Mouse (Mus musculus): ENCODE data around the gene Tfe3.
"Not testable (repeated sequence)": the region's sequence is repeated elsewhere in the genome, so short reads cannot be mapped to it uniquely, and the experiment has no call there.

The Tfe3 gene

DNA sequence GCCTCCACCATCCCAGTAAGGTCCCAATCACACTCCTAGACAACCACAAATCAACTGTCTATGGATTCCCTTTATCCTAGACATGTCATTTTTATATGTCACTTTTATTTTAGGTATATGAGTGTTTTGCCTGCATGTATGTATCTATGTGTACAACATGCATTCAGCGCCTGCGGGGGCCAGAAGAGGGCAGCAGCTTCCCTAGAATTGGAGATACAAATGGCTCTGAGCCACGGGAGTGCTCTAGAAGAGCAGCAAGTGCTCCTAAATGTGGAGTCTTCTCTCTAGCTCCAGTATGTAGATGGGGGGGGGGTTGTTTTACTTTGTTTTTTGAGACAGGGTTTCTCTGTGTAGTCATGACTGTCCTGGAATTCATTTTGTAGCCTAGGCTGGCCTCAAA, 8.7 kb upstream of the Tfe3 start:
- DNase-seq, result not testable (repeated sequence)

DNA sequence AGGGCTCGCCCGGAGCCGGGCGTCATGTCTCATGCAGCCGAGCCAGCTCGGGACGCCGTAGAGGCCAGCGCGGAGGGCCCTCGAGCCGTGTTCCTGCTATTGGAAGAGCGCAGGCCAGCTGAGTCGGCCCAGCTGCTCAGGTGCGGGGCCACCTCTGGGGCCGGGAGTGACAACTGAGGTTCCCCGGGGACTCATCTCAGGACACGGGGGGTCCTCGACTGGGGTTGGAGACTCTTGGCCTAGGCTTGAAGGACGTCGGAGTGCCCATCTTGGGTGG, 499 bp downstream of the Tfe3 start:
- DNase-seq, result no peak

GRCm38 (mm10) chrX:7763631-7764393, 1.5 kb downstream of the Tfe3 start:
- no peak for DNase-seq

- DNase-seq, result no peak
These were observed 2.4 kb downstream of the Tfe3 start for GRCm38 (mm10) chrX:7764657-7765280.

DNA sequence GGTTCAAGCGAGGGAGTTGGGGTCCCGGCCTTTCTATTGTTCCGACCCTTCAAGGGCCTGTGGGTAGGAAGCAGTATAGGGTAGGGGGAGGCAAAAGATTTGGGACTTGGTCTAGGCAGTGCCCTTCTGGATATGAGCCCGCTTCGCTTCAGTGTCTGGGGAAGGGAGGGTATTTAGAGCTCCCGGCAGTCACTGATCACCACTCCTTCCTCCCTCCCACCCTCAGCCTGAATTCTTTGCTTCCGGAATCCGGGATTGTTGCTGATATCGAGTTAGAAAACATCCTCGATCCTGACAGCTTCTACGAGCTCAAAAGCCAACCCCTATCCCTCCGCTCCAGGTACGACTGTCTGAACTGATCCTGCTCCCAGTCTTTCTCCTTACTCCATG, 2.9 kb downstream of the Tfe3 start:
- DNase-seq, result no peak

DNA sequence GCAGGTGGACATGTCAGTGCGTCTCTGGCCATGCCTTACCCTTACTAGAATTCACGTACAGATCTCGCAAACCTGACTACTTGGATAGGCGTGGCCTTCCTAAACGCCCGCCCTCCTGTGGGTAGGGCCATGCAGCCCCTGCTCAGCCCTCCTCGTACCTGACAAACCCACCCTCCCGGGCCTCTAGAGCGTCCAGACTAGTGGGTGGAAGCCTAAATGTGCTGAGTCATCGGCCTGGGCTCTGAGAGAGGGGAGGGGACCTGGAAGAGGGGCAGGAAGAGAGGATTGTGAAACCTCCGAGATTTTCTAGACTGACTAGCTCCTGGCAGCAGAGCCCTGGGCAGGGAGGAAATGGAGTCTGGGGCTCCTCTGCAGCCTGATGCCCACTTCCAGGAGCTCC, 3.4 kb downstream of the Tfe3 start:
- peak; percentile 24 for DNase-seq

DNA sequence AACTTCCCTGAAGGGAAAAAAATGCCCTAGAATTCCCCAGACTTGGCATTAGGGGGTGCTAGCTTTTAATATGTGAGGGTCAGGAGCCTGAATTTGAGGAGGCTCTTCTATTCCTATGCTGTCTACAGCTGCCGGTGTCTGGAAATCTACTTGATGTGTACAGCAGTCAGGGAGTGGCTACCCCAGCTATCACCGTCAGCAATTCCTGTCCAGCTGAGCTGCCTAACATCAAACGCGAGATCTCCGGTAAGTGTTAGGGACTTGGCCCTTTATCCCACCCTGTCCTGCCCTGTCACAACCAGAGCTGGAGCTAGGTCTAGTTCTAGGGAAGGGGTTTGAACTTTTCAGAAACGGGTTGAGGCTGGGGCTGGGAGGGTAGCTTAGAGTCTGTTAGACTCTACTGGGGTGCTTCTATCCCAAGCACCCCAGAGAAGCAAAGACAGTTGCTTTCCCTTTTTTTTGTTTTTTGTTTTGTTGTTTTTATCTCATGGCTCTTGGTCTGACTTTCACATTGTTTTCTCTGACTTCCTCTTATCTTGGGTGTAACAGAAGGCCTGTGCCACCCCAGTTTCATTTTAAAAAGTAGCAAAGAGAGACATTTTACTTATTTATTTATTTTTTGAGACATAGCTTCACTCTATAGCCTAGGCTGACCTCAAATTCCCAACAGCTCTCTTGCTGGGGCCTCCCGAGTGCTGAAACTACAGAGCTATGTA, 7.1 kb downstream of the Tfe3 start:
- no peak for DNase-seq

DNA sequence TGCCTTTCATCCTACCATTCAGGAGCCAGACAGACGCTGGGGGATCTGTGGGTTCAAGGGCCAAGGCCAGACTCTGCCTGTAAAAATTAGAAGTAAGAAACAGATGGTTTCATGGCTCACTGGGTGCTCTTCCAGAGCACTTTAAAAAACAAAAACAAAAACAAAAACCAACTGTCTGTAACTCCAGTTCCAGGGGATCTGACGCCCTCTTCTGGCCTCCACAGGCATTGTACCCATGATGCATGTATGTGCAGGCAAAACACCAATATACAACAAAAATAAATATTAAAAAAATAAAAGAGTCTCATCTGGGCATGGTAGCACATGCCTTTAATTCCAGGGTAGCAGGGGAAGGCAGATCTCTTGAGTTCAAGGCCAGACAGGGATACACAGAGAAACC, 10.4 kb downstream of the Tfe3 start:
- DNase-seq, result peak; percentile 43

- DNase-seq, result no peak
These were observed 13.3 kb downstream of the Tfe3 start for GRCm38 (mm10) chrX:7775501-7776205.

DNA sequence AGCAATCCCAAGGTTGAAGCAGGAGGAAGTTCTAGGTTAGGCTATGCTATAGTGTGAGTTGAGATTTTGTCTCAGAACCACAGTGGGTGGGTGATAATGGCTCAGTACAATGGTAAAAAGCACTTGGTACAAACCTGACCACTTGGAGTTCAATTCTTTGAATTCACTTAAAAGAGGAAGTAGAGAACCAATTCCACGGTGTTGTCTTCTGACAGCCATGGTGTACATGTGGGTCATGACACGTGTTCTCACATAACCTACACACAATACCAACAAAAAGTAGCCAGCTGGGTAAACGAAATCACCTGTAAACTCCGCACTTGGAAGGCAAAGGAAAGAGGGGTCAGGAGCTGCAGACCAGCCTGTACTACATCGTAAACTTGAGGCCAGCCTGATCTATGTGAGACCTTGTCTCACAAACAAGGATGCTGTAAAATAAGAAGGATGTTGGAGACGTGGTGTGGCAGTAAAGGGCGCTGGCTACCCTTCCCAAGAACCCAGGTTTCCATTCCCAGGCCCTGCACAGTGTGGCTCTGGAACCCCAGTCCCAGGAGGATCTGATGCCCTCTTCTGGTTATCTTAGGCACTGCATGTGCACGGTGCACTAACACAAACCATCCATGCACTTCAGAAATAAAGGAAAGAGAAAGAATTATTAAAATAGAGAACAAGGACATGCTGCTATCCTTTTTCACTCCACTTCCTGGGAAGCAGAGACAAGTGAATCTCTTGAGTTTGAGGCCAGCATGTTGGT, 14.1 kb downstream of the Tfe3 start:
- peak; percentile 68 for DNase-seq

- no peak for DNase-seq
These were observed 16.3 kb downstream of the Tfe3 start for GRCm38 (mm10) chrX:7778450-7779244.

DNA sequence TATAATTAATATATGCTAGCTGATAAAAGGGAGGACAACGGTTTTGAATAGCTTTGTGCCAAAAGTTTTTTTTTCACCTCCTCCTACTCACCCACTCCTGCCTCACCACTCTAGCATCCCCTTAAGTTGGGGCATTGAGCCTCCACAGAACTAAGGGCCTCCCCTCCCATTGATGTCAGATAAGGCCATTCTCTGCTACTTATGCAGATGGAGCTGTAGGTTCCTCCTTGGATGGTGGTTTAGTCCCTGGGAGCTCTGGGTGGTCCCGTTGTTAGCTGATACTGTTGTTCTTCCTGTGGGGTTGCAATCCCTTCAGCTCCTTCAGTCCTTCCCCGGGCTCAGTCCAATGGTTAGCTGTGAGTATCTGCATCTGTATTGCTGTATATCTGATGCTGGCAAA, 16.9 kb downstream of the Tfe3 start:
- DNase-seq, result no peak

GRCm38 (mm10) chrX:7782603-7783092, 20.3 kb downstream of the Tfe3 start:
- DNase-seq, result no peak

- DNase-seq, result peak; percentile 84
These were observed 27.3 kb downstream of the Tfe3 start, which contains the start of gene Gripap1 for GRCm38 (mm10) chrX:7789542-7790136. Gene Gripap1 (plus strand): TSS chrX:7789765.

DNA sequence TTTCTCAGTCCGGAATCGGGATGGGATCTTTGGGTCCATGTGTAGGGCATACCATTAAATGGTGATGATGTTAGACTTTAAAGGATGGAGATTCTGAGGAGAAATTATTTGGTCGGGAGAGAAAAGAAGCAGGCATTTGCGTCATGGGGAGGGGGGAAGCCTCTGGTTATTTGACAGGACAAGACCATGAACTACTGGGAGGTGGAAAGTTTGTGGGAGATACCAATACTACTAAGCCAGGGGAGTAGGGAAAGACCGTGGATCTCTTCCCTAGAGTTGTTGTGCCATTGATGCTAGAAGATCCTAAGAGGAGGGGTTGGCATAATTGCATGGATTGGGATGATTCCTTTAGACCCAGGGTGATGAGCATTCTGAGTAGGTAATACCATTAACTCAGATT, 27.9 kb downstream of the Tfe3 start:
- peak; percentile 45 for DNase-seq

GRCm38 (mm10) chrX:7793361-7793760, 31.0 kb downstream of the Tfe3 start:
- DNase-seq, result peak; percentile 22

GRCm38 (mm10) chrX:7795016-7795415, 32.7 kb downstream of the Tfe3 start:
- no peak for DNase-seq

DNA sequence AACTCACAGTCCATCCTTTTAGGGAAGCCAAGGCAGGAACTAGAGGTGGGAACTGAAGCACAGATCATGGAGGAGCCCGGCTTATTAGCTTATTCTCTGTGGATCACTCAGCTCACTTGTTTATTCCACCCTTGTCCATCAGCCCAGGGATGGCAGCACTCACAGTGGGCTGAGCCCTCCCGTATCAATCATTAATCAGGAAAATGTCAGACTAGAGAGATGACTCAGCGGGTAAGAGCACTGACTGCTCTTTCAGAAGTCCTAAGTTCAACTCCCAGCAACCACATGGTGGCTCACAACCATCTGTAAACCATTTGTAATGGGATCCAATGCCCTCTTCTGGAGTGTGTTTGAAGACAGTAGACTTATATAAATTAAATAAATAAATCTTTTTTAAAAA, 35.0 kb downstream of the Tfe3 start:
- DNase-seq, result no peak

DNA sequence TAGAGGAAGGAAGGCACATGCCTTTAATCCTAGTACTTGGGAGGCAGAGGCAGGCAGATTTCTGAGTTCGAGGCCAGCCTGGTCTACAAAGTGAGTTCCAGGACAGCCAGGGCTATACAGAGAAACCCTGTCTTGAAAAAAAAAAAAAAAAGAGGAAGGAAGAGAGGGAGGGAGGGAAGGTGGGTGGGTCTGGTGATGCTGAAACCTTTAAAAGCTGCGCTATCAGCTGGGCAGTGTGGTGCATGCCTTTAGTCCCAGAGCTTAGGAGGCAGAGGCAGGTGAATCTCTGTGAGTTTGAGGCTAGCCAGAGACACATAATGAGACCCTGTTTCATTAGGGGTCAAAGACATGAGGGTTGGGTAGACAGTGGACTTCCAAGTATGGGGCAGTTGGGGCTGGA, 39.8 kb downstream of the Tfe3 start:
- not testable (repeated sequence) for DNase-seq

DNA sequence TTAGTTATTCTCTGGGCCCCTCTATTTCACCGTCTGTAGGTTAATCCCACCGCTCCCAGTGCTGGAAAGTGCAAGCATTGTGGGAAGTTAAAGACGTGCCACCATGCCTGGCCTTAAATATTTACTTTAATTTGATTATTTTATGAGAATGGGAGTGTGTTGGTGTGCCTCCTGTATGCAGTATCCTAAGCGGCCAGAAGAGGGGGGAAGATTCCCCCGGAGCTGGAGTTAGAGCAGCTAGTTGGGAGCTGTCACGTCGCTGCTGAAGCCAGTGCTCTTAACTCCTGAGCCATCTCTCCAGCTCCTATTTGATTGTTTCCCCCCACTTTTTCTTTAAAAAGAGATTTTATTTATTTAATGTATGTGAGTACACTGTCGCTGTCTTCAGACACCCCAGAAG, 52.7 kb downstream of the Tfe3 start:
- DNase-seq, result not testable (repeated sequence)

Data from cerebellum, adult 9-10 months (tissue).